Mouse (Mus musculus): ENCODE results near the gene Psmd9.

DNA sequence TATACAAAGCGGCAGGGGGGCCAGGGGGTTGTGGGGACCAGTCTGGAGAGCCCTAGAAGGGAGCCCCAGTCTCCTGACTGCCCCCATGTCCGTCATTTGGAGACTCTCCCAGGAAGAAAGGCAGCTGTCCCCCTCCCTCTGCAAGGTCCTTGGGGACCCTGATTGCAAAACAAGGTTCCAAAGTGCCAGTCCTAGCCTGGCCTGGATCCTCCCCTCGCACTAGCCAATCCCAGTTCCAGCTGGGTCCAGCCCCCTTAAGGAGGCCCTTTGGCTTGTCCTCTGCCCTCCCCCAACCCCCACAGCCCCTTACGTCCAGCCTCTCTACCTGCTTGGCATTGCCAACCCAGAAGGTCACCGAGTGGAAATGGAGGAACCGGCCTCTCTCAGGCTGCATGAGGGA, 12.3 kb downstream of the Psmd9 start:
- TF ChIP-seq USF1 (IDR thresholded peaks at IDR 0.05; ENCODE audit: low read depth), result no peak
- TF ChIP-seq POLR2A (IDR thresholded peaks at IDR 0.05; ENCODE audit: insufficient read length, low read depth), result no peak
- no peak for TF ChIP-seq TCF12 (IDR thresholded peaks at IDR 0.05; ENCODE audit: insufficient read depth, poor library complexity, severe bottlenecking)
- no peak for TF ChIP-seq POLR2AphosphoS2 (IDR thresholded peaks at IDR 0.05; ENCODE audit: insufficient read length, low read depth)
- TF ChIP-seq MAX (IDR thresholded peaks at IDR 0.05; ENCODE audit: low read depth), result no peak
- TF ChIP-seq MYOG (IDR thresholded peaks at IDR 0.05; ENCODE audit: control insufficient read depth in 1 of 3, insufficient read depth in 1 of 3, insufficient read length in 2 of 3, low read depth in 2 of 3), result no peak
- TF ChIP-seq E2F4 (IDR thresholded peaks at IDR 0.05; ENCODE audit: insufficient read depth), result no peak
- no peak for TF ChIP-seq TCF3 (IDR thresholded peaks at IDR 0.05; ENCODE audit: insufficient read length, low read depth)
